Mouse (Mus musculus): ENCODE measurements around the gene Defb35. TPM values are rescaled to one million over a fixed set of nuclear protein-coding genes. Genes with fewer than 3 reads are reported as not detected.
"Not testable (repeated sequence)": the region's sequence is repeated elsewhere in the genome, so short reads cannot be mapped to it uniquely, and the experiment has no call there.

Defb35 gene
- not detected in 2 replicates for total RNA-seq (2017)

DNA sequence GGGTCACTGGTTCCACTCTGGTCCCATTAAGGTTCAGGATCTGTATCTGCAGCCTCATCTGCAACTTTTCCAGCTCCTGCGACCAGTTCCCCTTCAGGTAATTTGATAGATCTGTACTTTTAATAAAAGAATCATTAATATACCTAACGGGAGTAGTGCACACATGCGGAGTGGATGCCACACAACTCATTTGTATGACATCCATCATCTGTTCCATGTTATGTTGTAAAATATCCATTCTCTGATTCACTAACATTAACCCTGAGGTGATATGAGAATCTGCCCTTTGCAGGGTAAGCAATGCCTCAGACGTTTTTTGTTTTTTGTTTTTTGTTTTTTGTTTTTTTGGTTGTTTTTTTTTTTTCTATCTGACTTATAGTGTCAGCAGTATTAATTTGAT is at the start of gene Defb35:
Defb35 (plus strand) TSS at position 301 of the 400 bp plus-strand sequence.
- ATAC-seq (ENCODE audit: extremely low read depth, insufficient number of reproducible peaks, low FRiP score, poor library complexity, severe bottlenecking), result not testable (repeated sequence)

DNA sequence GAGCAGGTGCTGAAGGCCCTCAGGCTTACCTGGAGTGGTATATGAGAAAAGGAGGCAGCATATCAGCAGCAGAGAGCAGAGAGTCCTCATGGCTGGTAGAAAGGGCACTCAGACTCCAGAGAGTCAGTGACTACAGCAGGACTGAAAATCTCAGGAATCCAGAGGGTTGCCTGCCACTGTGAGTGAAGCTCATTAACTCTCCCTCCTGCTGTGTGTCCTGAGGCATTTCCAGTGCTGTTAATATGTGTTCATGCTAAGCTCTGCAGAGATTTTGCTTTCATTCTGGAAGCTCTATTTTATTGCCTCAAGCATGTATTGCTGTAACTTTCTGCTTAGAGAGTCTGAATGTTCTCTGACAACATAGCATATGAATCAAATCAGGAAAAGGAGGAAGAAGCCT is 31.9 kb upstream of the Defb35 start, which contains the start of gene Defb11:
Defb11 (minus strand) TSS at position 123 of the 400 bp plus-strand sequence.
- ATAC-seq (ENCODE audit: extremely low read depth, insufficient number of reproducible peaks, low FRiP score, poor library complexity, severe bottlenecking), result not testable (repeated sequence)

DNA sequence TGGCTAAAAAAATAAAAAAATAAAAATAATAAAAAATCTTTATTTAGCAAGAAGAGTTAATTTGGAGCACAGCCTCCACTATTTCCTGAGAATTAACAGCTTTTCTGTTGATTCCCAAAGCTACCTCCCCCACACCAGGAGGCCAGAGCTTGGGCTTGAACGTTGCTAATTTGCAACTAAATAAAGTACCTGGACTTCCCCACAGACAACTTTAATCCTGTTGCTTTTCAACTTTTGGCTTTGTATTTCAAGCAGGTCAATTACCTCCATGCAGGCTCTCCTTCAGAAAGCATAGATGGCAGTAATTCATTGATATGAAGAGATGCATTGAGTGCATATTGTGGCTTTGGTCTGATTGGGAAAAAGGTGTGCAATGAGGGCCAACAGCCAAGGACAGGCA is 26.2 kb upstream of the Defb35 start:
- no peak for ATAC-seq (ENCODE audit: extremely low read depth, insufficient number of reproducible peaks, low FRiP score, poor library complexity, severe bottlenecking)

DNA sequence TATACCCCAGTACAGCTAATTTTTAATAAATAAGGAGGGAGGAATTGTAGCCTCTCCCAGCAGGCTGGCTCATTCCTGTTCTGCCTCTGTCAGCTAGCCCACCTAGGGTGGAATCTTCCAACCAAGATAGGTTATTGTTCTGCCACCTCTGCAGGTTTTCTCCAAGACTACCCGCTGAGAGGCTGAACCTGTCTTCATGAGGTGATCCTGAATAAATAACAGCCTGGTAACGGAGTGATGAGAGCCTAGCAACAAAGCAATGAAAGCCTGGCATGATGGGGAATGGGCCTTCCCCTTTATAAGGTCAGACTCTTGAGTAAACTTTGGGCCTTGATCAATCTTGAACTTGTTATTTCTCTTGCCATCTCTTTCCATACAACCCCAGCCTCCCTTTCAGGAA is 25.6 kb upstream of the Defb35 start:
- ATAC-seq (ENCODE audit: extremely low read depth, insufficient number of reproducible peaks, low FRiP score, poor library complexity, severe bottlenecking), result no peak

DNA sequence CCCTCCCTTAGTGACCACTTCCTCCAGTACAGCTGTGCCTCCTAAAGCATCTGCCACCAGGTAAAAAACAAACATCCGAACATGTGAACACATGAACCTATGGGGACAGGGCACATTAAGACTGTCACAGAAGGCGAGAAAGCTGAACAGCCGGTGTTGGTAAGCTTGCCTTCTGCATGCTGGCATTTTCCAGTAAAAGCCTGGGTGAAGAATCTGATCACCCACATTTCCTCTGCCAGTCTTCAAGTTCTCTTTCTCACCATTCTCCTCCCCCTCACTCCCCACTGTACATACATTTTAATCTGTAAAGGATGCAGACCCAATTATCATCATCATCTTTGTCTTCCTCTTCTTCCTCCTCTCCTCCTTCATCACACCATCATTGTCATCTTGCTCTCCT is 22.5 kb upstream of the Defb35 start:
- ATAC-seq (ENCODE audit: extremely low read depth, insufficient number of reproducible peaks, low FRiP score, poor library complexity, severe bottlenecking), result no peak

DNA sequence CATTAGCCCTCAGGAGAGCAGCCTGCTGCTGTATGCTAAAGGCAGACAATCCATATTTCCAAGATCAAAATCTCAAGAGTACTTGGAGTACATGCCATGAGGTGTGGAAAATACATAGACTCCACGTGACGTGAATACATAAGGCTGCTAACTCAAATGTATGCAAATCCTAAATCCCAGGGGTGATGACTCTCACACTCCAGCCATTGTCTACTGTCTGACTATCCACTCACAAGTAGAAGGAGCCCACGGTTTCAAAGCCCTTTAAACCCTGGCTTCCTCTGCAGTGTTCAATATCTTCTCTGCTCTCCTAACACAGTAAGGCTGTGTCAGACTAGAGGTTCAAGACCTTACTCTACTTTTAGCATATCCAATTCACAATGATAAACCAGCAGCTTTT is 7.4 kb upstream of the Defb35 start:
- ATAC-seq (ENCODE audit: extremely low read depth, insufficient number of reproducible peaks, low FRiP score, poor library complexity, severe bottlenecking), result not testable (repeated sequence)

DNA sequence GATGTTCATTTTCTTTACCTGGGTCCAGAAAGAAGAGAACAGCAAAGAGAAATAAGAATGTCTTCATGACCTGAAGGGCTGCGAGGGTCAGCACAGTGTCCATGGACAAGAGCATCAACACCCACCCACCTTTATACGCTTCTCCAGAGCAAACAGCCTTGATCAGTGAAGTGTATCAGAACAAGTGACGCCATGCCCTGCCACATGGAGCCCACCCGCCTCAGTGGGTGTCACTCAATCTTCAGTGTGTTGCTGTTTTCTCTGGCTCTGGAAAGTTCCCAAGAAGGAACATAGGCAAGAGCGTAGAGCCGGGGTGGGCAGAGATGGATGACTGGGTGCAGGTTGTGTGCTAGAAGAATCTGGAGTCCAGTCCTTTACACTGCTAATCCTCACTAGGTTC is 5.5 kb upstream of the Defb35 start, which contains the start of gene Defb15:
Defb15 (minus strand) TSS at position 101 of the 400 bp plus-strand sequence.
- no peak for ATAC-seq (ENCODE audit: extremely low read depth, insufficient number of reproducible peaks, low FRiP score, poor library complexity, severe bottlenecking)

DNA sequence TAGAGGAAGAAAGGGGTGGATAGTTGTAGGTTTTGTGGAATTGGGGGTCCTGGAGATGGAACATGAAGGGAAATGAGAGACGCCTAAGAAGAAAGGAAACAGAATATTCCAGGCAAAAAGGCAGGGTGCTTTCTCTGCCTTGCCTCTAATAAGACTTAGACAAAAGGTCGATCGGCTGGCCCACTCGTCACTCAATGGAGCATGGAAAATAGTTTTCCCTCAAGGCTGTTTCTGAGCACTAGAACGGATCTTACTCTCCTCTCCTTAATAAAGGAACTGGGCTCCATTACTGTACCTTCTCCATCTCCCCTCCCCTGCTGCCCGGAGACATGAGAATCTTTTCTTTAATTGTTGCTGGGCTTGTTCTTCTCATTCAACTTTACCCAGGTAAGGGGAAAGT is 8.3 kb downstream of the Defb35 start, which contains the start of gene Defb13:
Defb13 (plus strand) TSS at position 301 of the 400 bp plus-strand sequence.
- ATAC-seq (ENCODE audit: extremely low read depth, insufficient number of reproducible peaks, low FRiP score, poor library complexity, severe bottlenecking), result no peak

DNA sequence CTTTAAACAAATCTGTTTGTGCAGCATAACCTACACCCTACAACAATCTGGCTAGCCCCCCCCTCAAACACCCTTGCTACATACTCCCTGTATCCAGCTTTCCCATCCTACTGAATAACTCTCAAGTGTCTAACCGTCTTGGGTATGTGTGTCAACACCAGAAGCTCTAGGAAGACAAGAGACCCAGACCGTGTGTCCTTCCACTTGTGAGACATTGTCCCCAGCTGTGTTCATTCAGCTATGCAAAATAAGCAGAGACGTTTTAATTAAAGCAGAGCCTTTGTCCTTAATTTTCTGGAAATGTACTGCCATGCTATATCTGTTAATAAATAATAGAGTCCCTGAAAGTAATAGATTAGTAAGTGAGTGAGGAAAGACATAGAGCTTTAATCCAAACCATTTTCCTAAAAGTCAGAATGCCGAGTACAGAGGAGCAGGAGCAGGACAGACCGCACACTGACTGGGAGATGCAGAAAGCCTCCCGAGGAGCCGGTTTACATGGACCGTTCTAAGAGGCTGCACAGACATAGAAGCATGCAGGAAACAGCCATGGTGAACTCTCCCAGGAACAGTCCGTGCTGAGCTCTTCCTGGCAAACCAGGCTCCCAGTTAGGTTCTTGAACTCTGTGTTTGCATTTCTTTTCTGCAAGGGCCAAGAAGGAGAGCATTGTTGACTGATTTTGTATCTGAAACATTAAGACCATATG is 9.3 kb downstream of the Defb35 start:
- no peak for ATAC-seq (ENCODE audit: extremely low read depth, insufficient number of reproducible peaks, low FRiP score, poor library complexity, severe bottlenecking)

DNA sequence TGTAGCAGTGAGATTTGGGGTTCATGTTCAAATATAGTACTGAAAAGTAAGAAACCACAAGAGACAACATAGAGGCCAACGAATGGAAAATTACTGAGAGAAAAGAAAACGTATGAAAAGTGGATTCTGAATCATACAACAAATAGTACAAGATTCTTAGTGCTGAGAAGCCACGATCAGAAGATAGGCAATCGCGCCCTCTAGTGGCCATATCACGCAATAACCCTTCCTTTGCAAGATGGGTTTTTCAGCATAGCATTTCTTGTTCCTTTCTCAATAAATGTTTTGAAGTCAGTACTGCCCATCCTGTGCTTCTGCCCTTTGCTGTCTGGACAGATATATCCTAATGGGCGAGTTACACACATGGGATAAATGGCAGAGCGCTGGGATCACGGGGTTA is 17.2 kb downstream of the Defb35 start:
- ATAC-seq (ENCODE audit: extremely low read depth, insufficient number of reproducible peaks, low FRiP score, poor library complexity, severe bottlenecking), result no peak

DNA sequence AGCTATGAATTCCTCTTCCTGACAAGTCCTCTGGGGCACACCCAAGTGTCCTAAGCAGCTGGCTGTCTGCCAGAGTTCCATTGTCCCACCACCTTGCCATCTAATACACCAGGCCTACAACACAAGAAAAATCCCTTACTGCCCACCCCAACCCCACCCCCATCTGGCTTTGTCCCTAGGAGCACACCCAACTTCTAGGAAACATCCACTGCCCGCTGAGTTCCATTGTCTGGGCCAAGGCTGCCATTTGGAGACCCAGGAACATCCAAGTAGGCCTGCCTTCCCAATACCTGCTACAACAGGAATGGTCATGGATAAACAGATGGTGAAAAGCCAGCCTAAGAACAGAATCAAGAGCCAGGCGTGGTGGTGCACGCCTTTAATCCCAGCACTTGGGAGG is 18.2 kb downstream of the Defb35 start:
- ATAC-seq (ENCODE audit: extremely low read depth, insufficient number of reproducible peaks, low FRiP score, poor library complexity, severe bottlenecking), result no peak

DNA sequence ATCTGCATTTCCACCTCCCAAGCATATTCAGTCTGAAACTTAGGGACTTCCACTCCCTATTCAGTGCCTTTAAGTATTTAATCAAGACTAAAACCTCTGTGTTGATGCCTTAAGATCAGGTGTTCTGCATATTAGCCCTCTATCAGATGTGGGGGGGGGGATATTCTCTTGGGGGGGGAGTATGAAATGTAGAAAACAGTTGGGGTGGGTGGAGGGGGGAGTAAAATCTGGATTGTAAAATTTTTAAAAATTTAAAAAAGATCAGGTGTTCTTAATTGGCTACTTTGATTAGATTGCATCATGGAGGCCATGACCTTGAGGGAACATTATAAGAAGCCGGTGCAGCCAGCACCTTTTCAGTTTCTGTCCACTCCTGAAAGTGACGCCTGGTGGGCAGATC is 20.3 kb downstream of the Defb35 start, which contains the start of gene Fam90a1a:
Fam90a1a (plus strand) TSS at position 301 of the 400 bp plus-strand sequence.
- no peak for ATAC-seq (ENCODE audit: extremely low read depth, insufficient number of reproducible peaks, low FRiP score, poor library complexity, severe bottlenecking)

DNA sequence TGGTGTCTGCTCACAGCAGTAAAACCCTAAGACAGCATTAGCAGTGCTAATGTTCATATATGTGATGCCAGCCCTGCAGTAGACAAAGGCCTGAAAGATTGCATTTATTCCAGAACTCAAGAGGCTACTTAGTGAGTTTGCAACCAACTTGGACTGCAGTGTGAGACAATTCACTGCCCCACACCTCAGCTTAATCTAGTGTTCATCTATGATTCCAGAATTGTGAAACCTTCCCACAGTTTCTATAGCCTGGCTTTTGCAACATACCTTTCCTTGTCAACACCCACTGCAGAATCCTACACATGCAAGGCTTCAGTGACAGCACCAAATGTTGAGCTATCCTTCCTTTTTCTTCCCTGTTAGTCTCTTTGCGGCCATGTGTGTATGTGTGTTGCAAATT is 28.5 kb downstream of the Defb35 start:
- ATAC-seq (ENCODE audit: extremely low read depth, insufficient number of reproducible peaks, low FRiP score, poor library complexity, severe bottlenecking), result no peak

DNA sequence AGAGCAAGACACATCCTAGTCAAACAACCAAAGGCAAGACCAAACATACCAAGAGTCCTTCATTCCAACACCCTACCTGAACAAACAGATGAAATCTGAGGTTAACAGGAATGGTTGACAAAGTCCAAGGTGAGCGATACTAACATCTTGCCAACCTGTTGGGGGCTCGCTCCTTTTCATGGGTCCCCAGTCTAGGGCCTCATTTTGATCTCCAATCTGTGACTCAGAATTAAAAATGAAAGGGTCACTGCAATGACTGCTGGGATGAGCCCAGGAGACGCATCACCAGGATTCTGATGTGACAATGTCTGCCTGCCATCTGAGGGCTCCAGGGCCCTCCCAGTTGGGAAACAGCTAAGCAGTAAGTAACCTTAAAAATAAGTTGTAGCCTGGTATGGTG is 31.3 kb downstream of the Defb35 start, which contains the start of gene Ccdc70:
Ccdc70 (plus strand) TSS at position 301 of the 400 bp plus-strand sequence.
- ATAC-seq (ENCODE audit: extremely low read depth, insufficient number of reproducible peaks, low FRiP score, poor library complexity, severe bottlenecking), result no peak

DNA sequence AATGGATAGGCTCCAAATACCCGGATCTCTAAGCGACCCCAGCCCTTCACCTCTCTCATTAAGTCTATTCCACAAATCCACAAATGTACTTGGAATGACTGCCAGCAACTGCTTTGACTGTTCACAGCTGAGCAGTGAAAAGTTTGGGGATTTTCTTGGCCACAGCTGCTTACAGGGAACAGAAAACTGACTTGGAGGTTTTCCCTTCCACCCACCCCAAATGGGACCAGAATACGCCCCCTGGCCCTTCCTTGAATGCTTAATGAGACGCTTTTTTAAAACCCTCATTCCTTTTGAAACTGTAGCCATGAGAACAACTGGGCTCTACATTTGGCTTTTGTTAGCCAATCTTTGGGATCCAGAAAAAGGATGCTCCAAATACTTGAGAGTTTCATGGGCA is 40.0 kb downstream of the Defb35 start:
- no peak for ATAC-seq (ENCODE audit: extremely low read depth, insufficient number of reproducible peaks, low FRiP score, poor library complexity, severe bottlenecking)

DNA sequence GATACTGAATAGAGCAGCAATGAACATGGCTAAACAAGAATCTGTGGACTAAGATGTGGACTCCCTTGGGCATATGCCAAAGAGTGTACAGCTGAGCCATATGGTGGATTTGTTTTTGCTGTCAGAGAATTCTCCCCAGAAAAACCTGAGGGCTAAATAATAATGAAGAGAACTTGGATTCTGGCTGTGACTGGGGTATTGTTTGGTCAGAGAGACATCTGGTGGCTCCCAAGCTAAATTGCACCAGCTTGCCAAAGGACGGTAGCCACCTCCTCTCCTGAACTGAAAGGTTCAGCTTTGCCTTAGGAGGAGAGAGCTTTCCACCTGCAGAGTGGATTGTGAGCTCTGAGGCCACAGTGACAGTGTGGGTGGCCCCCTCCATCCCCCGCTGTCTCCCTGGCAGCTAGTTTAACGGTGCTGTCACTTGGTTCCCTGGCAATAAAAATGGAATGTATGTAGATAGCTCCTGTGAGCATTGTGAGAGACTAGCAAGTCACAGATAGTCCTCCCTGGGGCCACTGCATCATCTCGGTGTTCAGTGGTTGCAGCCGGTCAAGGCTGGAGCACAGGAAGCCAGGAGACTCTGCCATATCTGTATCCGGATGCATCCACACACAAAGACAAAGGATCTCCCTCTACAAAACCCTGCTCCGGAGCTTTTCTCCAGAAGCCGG is 43.6 kb downstream of the Defb35 start:
- ATAC-seq (ENCODE audit: extremely low read depth, insufficient number of reproducible peaks, low FRiP score, poor library complexity, severe bottlenecking), result no peak

All from neutrophil, adult 5-6 weeks (primary cell).